Mouse (Mus musculus) T-helper 17 cell (primary cell): ENCODE measurements around the gene Marc2.

Experiments
- in situ Hi-C, 2 experiments: fragments of 300-600 bp; cut with MboI, MseI; formaldehyde crosslinking; loops; 1 replicate in 1 of 2; 2 replicates in 1 of 2; pipeline ENCODE4 v1.15.1; 2025; ENCODE audit warnings: high pct_unique_total_duplicates in 2 of 2

Marc2 gene

GRCm38 (mm10) chr1:184811716-184812250 is 34.5 kb downstream of the Marc2 start:
- in situ Hi-C loops = no loop called here

GRCm38 (mm10) chr1:184810780-184811575 is 35.3 kb downstream of the Marc2 start, which contains the start of gene Marc1:
TSS of gene Marc1 (minus strand) at chr1:184811313.
- in situ Hi-C loops = no loop called here

- in situ Hi-C loops = no loop called here
Observed at GRCm38 (mm10) chr1:184809578-184810001, 36.7 kb downstream of the Marc2 start.

GRCm38 (mm10) chr1:184808418-184809012 is 37.7 kb downstream of the Marc2 start:
- in situ Hi-C loops = no loop called here

DNA sequence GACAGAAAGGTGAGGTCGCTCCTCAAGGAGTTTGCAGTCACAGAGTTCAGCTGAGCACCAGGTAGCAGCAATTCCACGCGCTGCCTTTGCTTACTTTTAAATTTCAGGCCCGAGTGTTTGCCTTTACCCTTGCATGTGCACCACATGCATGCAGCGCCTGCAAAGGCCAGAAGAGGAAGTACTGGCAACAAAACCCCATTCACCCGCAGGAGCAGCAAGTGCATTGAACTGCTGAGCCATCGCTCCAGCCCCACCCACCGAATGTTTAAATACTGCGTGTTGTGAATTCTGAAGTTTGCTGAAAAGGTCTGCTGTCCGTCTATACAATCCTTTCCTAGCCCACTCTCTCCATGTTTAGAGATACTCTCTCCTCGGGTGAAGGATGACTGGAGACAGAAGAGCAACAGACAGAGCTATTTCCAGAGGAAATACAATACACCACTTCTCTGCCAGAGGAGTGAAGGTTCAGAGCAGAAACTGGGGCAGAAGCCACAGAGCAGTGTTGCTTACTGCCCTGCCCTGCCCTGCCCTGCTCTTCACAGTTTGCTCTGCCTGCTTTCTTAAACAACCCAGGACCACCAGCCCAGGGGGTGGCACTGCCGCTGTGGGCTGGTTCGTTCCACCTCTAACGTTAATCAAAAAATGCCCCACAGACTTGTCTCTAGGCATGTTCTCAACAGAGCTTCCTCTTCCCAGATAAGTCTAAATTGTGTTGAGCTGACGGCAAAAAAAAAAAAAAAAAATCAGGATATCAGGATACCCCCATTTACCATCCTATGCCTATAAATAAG is 38.4 kb downstream of the Marc2 start:
- in situ Hi-C loops = no loop called here

- in situ Hi-C loops = no loop called here
Observed at GRCm38 (mm10) chr1:184807123-184807522, 39.1 kb downstream of the Marc2 start.

GRCm38 (mm10) chr1:184805749-184806148 is 40.5 kb downstream of the Marc2 start:
- in situ Hi-C loops = no loop called here

- in situ Hi-C loops = no loop called here
Observed at GRCm38 (mm10) chr1:184793163-184793876, 52.9 kb downstream of the Marc2 start.

GRCm38 (mm10) chr1:184791109-184791508 is 55.1 kb downstream of the Marc2 start:
- in situ Hi-C loops = no loop called here

GRCm38 (mm10) chr1:184786376-184787151 is 59.7 kb downstream of the Marc2 start:
- in situ Hi-C loops = no loop called here

GRCm38 (mm10) chr1:184783641-184784040 is 62.6 kb downstream of the Marc2 start:
- in situ Hi-C loops = no loop called here

DNA sequence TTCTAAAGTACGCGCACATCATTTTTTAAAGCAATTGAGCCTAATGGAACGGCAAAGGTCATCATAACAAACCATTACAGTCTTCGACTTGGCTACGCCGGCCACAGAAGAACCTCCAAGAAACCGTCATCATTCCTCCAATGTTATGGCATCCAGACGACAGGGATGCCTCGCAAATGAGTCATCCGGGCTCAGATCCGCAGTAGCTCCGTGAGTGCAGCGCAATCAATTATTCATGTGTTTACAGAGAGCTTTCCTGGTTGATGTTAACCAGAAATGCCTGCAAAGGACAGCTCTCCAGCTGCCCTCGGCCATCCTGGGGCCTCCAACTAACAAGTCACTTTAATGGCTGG is 64.1 kb downstream of the Marc2 start:
- in situ Hi-C loops = no loop called here

GRCm38 (mm10) chr1:184781286-184782160 is 64.7 kb downstream of the Marc2 start:
- in situ Hi-C loops = no loop called here

DNA sequence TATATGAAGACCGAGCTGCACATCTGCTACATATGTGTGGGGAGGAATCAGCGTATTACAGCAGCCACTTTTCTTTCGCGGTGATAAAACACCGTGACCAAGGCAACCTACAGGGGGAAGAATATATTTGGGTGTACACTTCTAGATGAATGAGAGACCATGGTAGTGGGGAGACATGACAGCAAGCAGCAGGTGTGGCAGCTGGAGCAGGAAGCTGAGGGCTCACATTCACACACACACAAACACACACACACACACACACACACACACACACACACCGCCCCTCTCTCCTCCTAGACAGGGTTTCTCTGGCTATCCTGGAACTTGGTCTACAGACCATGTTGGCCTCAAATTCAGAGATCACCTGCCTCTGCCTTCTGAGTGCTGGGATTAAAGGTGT is 68.1 kb downstream of the Marc2 start:
- in situ Hi-C loops = no loop called here

- in situ Hi-C loops = no loop called here
Observed at GRCm38 (mm10) chr1:184777061-184777795, 69.0 kb downstream of the Marc2 start.

GRCm38 (mm10) chr1:184775289-184775688 is 71.0 kb downstream of the Marc2 start:
- in situ Hi-C loops = no loop called here

- in situ Hi-C loops = no loop called here
Observed at GRCm38 (mm10) chr1:184771891-184772249, 74.4 kb downstream of the Marc2 start.

DNA sequence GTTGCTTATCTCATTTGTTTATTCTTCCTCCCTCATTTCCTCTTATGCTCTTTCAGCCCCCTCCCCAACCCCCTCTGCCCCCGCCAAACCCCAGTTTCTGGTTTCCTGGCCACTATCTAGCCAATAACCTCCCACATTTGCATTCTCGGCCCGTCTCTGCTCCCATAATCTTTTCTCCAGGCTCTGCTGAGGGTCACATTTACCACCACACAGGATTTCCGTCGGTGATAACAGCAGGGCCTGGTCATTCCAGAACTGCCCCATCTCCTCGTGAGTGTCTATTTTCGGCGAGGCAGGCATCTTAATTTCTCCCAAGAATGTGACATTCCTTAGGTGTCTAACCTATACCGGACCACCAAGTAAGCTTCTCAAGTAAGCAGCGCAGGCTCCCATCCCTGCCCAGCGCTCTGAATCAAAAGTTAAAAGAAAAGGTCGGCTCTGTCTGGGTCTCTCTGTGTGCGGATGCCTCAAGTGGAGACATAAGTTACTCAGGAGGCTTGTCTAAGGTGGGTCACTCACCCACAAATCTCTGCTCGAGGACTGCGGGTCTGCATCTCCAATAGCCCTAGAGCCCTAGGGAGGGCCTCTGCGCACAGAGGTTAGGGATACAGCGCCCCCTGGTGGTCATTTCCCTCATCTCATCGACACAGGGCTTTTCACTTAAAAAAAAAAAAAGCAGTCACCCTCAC is 74.9 kb downstream of the Marc2 start:
- in situ Hi-C loops = no loop called here
